Mouse (Mus musculus): ENCODE measurements around the gene Ciao2a.

GRCm38 (mm10) chr9:66142265-66142664, 15.9 kb downstream of the Ciao2a start:
- TF ChIP-seq CTCF (IDR thresholded peaks at IDR 0.05; ENCODE audit: control insufficient read depth, insufficient read depth, insufficient replicate concordance, low read depth, low read length) (no peak), POLR2A (IDR thresholded peaks at IDR 0.05; ENCODE audit: control insufficient read depth, low read depth, low read length) (no peak)

Measured in testis, adult 2 months (tissue).